Mouse (Mus musculus) cerebellum, adult (tissue): ENCODE data around the gene Slc15a3.

Source experiments
- ATAC-seq: cut with Nextera tagmentation; 2 replicates; pipeline ENCODE4 v1.9.2; 2017; ENCODE audit warnings: mild to moderate bottlenecking, moderate library complexity, mixed read lengths; ENCODE audit not compliant: insufficient number of reproducible peaks, low FRiP score, low TSS enrichment

Gene Slc15a3

DNA sequence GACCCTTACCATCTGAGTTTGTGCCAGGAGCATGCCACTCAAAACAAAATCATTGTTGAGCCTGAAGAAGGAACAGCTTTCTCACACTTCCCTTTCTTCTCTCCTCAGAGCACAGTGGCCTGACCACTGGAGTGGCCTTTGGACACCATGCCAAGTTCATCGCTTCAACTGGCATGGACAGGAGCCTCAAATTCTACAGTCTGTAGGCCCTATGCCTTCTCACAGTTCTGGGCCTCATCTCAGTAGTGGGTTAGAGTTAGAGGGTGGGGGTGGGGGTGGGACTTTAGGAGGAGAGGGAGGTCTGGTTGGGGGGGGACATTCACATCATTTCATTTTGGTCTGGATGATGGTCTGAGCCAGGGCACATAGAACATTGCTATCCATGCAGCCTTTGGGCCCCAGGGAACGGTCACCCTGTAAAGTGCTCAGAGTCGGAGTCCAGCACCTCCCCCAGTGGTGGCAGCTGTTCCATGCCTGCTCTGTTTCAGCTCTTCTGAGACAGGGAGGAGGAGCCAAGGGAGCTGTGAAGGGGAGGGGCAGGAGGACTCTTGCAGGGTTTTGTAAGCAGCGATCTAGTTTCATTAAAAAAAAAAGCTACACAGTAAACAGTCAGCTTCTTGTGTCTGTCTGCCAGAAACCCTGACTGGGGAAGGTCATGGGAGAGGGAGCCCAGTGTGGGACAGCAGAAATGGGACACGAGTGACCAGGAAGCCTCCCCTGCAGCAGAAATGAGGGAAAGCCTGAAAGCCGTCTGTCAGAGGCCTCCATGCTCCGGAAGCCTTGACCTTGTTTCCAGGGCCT lies 65.6 kb downstream of the Slc15a3 start:
- ATAC-seq, result peak; percentile 57

GRCm38 (mm10) chr19:10905728-10906000 lies 66.1 kb downstream of the Slc15a3 start:
- ATAC-seq, result no peak

GRCm38 (mm10) chr19:10907891-10908290 lies 68.4 kb downstream of the Slc15a3 start:
- ATAC-seq, result no peak; the same call in 1 of the 2 replicates
